In genomic region chr4:87090841-87091240, GRCm38 (mm10) we compare ENCODE assay signal across 21 mouse cellular contexts.
DNase-seq lines count a peak whose midpoint lies in the region; ATAC-seq lines count a peak whose summit lies in the region.
"Had no signal": no experiment of that assay in that cellular context is flagged by ENCODE, and none has a peak within 500 bp of the region (broad histone marks: within the 10 kb centered on the region; RNA-seq: fewer than 3 reads in every experiment).

No protein-coding gene starts in this region.

- no peak overlapping the region for H3K27ac ChIP-seq in hindbrain, embryonic 14.5 days
- H3K27ac ChIP-seq: heart, embryonic 13.5 days; limb, embryonic 12.5 days; liver, embryonic 12.5 days; neural tube, embryonic 15.5 days had no signal

- intact Hi-C loops in heart, postnatal 10 days (cut with DNase I), result no loop called here

- no peaks in the 10 kb centered on the region for H3K36me3 ChIP-seq in hindbrain, embryonic 14.5 days (replicated peaks; ENCODE audit: control insufficient read depth, insufficient read depth)
- H3K36me3 ChIP-seq: heart, embryonic 13.5 days; limb, embryonic 12.5 days; liver, embryonic 12.5 days; neural tube, embryonic 15.5 days had no signal

- H3K4me1 ChIP-seq in hindbrain, embryonic 14.5 days (replicated peaks; ENCODE audit: control insufficient read depth, insufficient read depth, low read length), result no peaks in the 10 kb centered on the region; the same call in 1 of the 2 replicates
- H3K4me1 ChIP-seq: liver, embryonic 12.5 days; neural tube, embryonic 15.5 days had no signal

- no peak overlapping the region for H3K4me3 ChIP-seq in hindbrain, embryonic 14.5 days (replicated peaks; ENCODE audit: low read length)
- H3K4me3 ChIP-seq: heart, embryonic 13.5 days; limb, embryonic 12.5 days; liver, embryonic 12.5 days; neural tube, embryonic 15.5 days had no signal

- no peak overlapping the region for H3K9ac ChIP-seq in hindbrain, embryonic 14.5 days
- H3K9ac ChIP-seq: heart, embryonic 13.5 days; limb, embryonic 12.5 days; liver, embryonic 12.5 days; neural tube, embryonic 15.5 days had no signal

- no peak overlapping the region for H3K4me2 ChIP-seq in hindbrain, embryonic 14.5 days (replicated peaks)
- H3K4me2 ChIP-seq: heart, embryonic 13.5 days; limb, embryonic 12.5 days; liver, embryonic 12.5 days; neural tube, embryonic 15.5 days had no signal

- peak; percentile 11 to 19 for DNase-seq in heart, postnatal 10 days
- no peak for DNase-seq in heart, adult 8-10 months (ENCODE audit: low spot score)
- DNase-seq in lung, postnatal 10 days, result peak; percentile 29
- no peak for DNase-seq in lung, postnatal 25 days (ENCODE audit: low spot score)
- DNase-seq in brain, adult 2 months (ENCODE audit: low read depth, low spot score), result peak; percentile 69
- peak; percentile 53 for DNase-seq in right cerebral cortex, postnatal 4 days
- no peak for DNase-seq in hindbrain, embryonic 14.5 days (ENCODE audit: low spot score)
- DNase-seq: B cell, adult 2 months; cerebellum, adult 2 months; gastrocnemius, postnatal 36 days; heart, postnatal 4 days; kidney, adult 11 months; layer of hippocampus, postnatal 36 days; spleen, adult 18-20 months had no signal

- H3K27me3 ChIP-seq in hindbrain, embryonic 14.5 days (ENCODE audit: control insufficient read depth, insufficient read depth, low read length), result no peaks in the 10 kb centered on the region
- H3K27me3 ChIP-seq: heart, embryonic 13.5 days; limb, embryonic 12.5 days; liver, embryonic 12.5 days; neural tube, embryonic 15.5 days had no signal

- ATAC-seq in hindbrain, embryonic 14.5 days (ENCODE audit: low FRiP score), result no peak
- ATAC-seq: forebrain, embryonic 14.5 days; hindbrain, embryonic 16.5 days; liver, embryonic 12.5 days; midbrain, embryonic 16.5 days had no signal

- H3K9me3 ChIP-seq in hindbrain, embryonic 14.5 days (ENCODE audit: control insufficient read depth, low read length), result no peaks in the 10 kb centered on the region
- H3K9me3 ChIP-seq: heart, embryonic 13.5 days; limb, embryonic 12.5 days; liver, embryonic 12.5 days; neural tube, embryonic 15.5 days had no signal

Comparison
In these comparisons a context has a peak if more than half of its experiments do, and no peak if none do; other contexts are left out.
1. DNase-seq: peak in heart, postnatal 10 days (2 of 2), lung, postnatal 10 days (single experiment), brain, adult 2 months (single experiment) and right cerebral cortex, postnatal 4 days (single experiment); none in heart, adult 8-10 months (single experiment), lung, postnatal 25 days (single experiment) and hindbrain, embryonic 14.5 days (single experiment).